Mouse (Mus musculus) thymus, adult 2 months (tissue): Measurements from ENCODE around the gene Poc1a.

Source experiments
- CTCF ChIP-seq: fragments of 200-500 bp; IDR thresholded peaks from 2 replicates; pipeline ENCODE4 v1.5.1; 2012; ENCODE audit warnings: mild to moderate bottlenecking, control low read depth, low read length, moderate library complexity, borderline replicate concordance; ENCODE audit not compliant: control insufficient read depth, poor library complexity, insufficient read depth; ENCODE audit errors: extremely low read depth
- POLR2A ChIP-seq: fragments of 200-500 bp; IDR thresholded peaks from 2 replicates; pipeline ENCODE4 v1.6.1; 2012; ENCODE audit warnings: mild to moderate bottlenecking, low read length, control low read depth, moderate library complexity; ENCODE audit not compliant: control insufficient read depth, poor library complexity, insufficient read depth; ENCODE audit errors: extremely low read depth

DNA sequence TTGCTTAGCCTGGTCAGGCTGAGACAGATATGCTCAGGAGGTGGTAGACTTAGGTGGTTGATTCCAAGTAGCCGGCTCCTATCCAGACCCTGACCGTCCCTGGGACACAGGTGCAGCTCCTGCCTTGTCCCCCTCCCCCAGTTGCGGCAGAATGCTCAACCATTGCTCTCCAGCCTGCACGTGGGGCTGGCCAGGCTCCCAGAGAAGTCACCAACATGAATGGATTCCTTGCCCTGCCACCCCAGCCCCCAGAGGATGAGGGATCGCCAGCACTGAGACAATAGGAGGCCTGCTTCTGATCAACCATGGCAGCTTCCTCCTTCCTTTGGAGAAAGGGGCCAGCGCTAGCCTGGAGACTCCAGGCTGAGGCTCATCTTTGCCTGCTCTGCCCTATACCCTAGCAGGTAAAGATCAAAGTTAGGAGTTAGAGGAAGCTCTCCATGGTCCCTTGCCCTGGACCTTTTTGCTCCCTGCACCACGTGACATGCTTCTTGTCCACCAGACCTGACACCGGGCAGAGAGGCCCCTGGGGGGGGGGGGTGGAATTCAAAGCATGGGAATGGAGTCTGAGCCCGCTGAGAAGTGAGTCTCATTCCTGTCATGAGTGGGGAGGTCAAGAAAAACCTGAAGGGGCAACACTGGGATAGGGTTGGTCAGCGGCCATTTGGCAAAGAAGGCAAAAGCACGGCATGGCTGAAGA, 112.1 kb downstream of the Poc1a start:
- TF ChIP-seq CTCF (no peak), POLR2A (no peak)
